Mouse (Mus musculus): ENCODE measurements at regions not wholly inside any gene's neighbourhood (a gene's known extent, or its start where the extent isn't known, plus 50 kb on each side); places are given as distances from the start of the nearest gene placed in this dataset.

DNA sequence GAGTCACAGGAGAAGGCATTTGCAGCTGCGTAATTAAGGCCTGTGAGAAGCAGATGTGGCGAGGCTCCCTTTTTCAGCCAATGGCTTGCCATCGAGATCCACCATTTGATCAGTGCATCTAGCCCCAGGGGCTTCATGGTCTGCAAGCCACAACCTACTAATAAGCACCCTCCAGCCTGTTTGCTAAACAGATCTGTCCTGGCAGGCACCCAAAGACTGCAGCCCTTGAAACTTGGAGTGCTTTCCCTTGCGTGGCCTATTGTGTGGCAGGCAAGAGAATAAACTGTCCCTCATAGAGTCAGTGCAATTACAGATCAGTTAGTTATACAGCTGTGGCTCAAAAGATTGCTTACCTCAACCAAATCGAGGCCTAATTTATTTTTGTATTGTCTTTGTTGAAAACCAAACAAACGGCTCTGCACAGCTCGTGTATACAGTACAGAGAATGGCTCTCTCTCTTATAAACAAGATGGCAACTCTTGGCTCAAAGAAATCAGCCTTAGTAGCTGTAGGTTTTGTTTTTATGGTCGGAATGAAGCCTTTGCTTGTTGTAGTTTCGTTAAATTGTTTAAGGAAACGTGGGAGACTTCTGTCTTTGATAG, 195.9 kb upstream of the Satb2 start:
- no peak for DNase-seq (ENCODE audit: extremely low spot score, low spot score)

DNA sequence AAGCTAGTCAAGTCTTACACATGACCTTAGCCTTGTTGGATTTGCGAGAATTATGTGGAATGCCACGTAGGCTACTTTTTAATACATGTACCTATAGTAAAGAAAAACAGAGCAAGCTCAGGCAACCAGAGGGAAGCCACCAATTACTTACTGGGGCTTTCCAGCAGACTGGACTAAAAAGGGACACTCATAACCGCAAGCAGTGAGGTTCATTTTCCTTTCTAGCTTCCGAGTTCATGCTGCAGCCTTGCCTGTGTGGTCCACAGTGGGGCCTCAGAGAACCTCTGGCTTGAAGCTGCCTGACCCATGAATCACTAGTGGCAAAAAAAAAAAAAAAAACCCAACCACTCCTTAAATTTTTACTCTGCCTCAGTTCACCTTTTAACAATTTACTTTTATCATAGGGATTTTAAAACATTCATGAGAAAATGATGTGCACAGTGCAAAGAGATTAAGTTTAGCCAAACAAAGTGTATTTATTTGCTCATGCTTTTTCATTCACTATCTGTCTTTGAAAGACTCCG, 188.6 kb upstream of the 1700066M21Rik start:
- DNase-seq (ENCODE audit: extremely low spot score, low spot score), result no peak

DNA sequence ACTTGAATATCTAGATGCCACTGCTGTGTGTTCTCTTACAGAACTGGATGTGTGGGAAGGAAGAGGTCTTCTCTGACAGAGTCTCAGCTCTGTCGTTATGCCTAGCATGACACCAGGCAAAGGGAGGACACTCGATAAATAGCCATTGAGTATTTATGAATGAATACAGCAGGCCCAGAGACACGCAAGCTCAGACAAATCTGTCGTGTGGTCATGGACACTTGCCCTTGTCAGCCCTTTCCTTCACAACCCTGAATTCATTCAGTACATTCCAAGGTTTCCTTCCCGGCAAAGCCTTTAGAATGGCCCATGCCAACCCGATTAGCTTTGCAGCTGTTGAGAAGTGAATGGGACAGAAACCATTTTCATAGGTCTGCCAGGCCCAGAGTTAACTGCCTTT, 176.1 kb upstream of the 1700066M21Rik start:
- DNase-seq (ENCODE audit: extremely low spot score, low spot score), result no peak

DNA sequence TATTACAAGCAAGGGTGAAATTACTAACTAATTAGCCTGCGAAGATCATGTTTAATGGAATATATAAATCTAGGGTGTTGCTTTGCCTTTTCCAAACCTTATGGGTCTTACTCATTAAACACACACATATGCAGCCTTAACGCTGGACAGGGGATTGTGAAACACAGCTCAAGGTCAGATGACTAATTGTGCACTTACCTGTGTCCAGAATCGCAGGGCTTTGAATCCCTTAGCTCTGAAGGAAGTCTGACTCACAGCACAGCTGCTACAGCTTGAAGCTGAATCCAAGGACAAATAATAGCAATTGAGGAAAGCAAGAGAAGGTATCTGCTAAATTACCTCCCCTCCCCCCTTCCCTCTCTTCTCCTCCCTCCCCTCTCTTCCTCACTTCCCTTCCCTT, 173.1 kb upstream of the 1700066M21Rik start:
- no peak for DNase-seq (ENCODE audit: extremely low spot score, low spot score)

DNA sequence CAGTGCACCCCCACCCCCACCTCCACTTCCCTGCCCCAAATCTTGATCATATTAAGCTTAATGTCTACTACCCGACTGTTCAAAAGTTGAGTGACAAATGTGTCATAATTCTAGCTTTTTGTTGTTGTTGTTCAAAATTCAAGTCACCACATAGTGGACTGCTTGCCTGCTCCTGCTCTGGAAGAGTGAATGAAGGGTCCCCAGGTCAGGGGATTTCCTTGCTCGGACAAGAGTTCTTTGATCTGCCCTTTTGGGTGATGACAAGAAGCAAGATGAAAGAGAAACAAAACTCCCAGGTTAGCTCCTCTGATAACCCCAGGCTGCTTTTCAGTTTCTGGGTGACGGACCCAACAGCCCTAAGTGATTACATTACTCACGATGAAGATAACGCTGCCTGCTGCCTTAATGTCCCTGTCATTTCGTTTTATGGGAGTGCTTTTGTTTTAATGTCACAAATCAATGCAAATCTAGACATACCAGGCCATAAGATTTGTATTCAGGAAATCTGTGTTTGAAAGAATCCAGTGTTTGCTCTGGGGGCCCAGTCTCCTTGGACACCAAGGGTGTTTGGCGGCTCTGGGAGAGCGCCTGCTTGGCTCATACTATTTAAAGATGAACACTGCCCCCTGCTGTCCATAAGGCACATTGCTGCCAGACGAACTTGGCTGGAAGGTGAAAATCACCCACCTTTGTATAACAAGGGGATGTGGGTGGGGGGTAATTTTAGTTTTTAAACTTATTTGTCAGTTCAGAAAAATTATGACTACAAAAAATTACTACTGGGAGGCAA, 172.0 kb upstream of the 1700066M21Rik start:
- peak; percentile 73 for DNase-seq (ENCODE audit: extremely low spot score, low spot score)

DNA sequence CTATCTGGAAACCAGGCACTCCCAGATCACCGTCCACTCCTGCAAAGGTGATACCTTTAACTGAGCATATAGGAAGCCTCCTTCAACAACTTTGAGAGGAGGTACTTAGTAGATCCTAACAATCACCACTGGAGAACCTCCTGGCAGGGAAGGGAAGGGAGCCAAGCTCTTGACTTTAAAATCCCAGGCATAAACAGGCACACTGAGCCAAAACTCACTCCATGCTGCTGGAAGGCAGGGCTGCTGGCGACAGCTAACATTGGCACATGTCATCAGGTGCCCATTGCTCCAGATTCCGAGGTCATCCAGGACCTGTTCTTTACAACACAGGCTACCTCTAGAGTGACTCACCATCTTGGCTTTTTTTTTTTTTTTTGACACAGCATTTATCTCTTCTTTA, 170.9 kb upstream of the 1700066M21Rik start:
- no peak for DNase-seq (ENCODE audit: extremely low spot score, low spot score)

DNA sequence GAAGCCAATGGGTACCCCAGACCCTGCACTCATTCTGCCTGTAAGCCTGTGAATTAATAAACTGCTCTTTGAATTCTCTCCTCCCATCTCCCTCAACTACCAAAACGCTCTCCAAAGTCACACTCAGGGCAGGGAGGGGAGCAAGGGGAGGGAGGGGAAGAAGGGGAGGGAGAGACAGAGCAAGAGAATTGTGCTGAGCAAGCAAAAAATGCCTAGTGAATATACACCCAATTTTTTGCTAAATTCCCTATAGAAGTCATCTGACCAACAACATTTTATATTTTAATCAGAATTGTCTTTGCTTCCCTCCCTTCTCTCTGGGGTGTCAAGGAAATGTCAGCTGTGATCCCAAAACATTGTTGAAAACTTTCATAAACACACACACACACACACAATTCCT, 170.5 kb upstream of the 1700066M21Rik start:
- DNase-seq (ENCODE audit: extremely low spot score, low spot score), result no peak

DNA sequence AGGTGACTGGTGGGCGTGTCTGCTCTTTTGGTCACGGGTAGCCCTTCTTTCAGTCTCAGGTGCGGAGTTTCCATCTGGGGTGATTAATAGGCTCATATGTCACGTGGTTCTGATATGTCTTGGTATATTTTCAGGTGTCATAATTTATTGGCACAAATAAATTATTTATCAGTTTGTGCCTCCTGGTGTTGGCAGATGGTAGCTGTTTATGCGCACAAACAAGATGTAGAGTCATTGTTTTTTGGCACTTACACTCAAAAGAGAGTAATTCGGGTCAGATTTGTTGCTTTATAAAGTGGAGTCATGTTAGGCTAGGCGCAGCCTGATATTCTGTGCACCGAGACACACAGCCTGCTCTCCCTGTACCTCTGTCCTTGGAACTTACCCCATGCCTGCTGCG, 169.0 kb upstream of the 1700066M21Rik start:
- no peak for DNase-seq (ENCODE audit: extremely low spot score, low spot score)

DNA sequence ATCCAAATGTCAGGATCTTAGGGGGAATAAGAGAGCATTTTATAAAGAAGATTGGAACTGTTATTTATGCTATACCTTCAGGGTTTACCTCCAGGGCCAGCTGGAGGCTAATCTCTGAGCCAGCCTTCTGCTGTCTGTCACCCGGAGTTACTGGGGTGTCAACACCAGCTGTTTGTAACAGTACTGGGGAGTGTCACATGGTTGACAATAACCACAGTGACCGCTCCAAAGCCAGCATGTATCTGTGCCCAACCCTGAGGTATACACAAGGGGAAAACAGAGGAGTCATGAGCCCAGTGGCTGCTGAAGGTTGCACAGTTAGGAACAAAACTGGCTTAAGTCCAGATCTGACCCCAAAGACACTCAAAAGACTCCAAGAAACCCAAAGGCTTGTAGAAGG, 168.1 kb upstream of the 1700066M21Rik start:
- DNase-seq (ENCODE audit: extremely low spot score, low spot score), result no peak

DNA sequence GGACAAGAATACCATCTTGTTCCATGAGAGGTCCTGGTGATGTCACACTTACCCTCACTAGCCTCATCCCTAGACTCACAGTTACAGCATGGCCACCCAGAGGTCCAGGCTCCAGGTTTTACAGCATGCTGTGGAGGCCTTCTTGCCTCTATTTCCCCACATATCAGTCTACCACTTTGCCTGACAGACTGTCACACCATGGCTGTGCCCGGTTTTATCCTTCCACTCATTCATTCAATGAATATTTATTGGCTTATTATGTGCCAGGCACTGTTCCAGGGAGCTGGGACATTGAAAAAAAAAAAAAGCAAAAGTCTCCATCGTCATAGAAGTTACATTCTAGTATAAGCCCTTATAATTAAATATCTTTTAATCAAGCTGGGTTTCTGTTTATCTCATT, 166.4 kb upstream of the 1700066M21Rik start:
- DNase-seq (ENCODE audit: extremely low spot score, low spot score), result no peak

DNA sequence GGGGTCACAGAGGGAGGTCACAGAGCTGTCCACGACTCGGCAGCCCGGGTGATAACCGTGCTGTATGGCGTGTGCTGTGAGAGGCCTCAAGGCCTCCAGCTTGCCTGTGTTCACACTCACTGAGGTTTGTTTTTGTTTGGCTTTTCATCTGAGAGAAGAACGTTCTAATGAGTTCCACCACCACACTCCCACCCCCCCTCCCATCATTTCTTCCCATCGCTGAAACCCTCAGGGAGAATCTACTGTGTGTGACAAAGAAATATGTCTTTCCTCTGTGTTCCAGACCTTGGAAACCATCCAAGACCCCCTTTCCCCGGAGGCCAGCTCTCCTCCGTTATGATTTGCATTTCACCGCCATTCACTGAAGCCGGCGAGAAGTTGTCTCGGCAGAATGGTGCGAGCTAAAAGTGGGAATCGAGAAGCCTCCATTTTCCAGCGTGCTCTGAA, 164.0 kb upstream of the 1700066M21Rik start:
- DNase-seq (ENCODE audit: extremely low spot score, low spot score), result no peak

DNA sequence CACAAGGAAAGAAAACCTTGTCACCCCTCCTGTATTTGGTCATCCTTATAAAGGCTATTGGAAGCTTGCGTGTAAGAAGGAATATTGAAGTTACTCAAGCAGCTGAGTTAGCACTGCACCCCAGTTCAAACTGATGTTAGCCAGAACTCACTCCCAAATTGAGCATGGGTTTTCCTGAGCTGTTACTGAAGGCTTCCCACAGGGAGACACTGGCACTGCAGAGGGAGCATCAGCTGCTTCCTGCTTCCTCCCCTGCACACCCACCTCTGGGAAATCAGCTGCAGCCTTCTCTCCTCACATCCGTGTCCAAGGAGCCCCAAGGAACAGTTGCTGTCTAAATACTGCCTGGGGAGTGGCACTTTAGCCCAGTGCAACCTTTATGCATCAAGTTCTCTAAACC, 163.2 kb upstream of the 1700066M21Rik start:
- no peak for DNase-seq (ENCODE audit: extremely low spot score, low spot score)

DNA sequence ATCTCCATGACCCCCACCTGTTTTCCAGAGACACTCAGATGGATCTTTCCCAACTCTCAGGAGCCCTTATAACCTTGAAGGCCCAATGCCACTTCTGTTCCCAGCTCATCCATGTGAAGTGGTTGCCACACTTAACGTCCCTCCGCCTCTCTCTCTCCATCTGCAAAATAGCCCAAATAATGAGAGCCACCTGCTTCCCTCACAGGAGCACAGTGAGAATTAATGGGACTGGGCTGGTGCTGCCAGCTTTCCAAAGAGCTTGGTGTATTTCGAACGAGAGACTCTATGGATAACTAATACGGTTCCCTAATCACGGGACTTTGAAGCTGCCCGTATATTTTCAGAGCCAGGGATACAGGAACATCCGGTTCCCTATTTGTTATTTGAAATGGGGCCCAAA, 159.8 kb upstream of the 1700066M21Rik start:
- DNase-seq (ENCODE audit: extremely low spot score, low spot score), result no peak

DNA sequence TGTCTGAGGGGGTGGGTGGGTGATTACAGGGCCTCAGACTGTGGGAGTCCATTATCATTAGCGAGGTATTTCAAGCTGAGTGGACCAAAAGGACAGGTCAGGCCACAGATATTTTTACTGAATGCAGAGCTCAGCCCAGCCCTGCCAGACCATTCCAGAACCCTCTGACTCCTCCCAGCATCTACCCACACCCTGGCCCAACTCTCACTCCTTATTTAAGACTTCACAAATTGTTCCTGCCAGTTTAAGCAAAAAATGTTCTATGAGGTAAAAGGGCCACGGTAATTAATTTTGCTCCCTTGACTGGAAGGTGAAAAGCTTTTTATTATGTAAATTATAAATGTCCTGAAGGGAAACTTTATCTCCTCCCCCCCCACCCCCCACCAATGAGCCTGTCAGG, 159.3 kb upstream of the 1700066M21Rik start:
- DNase-seq (ENCODE audit: extremely low spot score, low spot score), result no peak

DNA sequence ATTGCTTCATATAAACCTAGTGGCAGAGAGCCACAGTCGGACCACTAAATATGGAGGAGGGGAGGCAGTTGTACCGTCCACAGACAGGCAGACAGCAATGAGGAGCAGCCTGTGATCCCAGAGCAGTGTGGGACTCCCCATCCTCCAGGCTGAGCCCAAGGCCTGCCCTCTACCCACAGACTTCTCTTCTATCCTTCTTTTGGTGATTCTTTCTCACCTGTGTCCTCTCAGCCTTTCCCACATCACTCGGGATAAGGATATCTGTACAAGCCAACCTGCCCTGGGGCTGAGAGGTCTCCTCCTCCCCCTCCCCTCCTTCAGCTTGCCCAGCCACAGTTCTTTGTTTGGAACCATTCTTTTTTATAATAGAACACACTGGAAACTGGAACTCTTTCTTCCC, 158.8 kb upstream of the 1700066M21Rik start:
- DNase-seq (ENCODE audit: extremely low spot score, low spot score), result no peak

DNA sequence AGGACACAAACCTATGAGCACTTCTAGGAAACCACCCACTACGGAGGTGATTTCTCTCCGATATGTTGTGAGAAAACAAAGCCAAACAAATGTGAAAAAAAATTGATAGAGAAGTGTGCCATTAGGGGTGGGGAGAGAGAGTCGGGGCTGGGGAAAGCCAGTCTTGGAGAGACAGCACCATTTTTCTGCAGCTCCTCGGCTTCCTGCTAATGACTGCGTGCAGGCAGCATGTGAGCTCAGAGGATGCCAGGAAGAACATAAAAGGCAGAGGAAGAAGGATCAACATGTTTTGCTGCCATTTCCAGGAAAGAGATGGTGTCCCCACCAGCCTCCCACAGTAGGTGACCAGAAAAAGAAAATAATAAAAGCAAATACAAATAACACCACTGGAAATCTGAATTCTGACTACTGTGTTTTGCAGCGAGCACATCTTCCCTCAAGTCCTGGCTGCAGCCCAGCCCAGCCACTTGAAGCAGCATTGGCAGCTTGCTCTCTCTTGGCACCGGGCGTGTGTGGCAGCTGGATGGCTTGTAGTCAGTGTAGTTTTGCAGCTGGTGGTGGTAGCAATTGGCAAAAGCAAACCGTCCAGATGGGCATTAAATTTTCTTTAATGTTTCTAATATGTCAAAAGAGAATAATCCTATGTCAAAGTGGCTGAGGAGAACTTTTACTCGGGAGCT, 152.9 kb upstream of the 1700066M21Rik start:
- DNase-seq (ENCODE audit: extremely low spot score, low spot score), result no peak

DNA sequence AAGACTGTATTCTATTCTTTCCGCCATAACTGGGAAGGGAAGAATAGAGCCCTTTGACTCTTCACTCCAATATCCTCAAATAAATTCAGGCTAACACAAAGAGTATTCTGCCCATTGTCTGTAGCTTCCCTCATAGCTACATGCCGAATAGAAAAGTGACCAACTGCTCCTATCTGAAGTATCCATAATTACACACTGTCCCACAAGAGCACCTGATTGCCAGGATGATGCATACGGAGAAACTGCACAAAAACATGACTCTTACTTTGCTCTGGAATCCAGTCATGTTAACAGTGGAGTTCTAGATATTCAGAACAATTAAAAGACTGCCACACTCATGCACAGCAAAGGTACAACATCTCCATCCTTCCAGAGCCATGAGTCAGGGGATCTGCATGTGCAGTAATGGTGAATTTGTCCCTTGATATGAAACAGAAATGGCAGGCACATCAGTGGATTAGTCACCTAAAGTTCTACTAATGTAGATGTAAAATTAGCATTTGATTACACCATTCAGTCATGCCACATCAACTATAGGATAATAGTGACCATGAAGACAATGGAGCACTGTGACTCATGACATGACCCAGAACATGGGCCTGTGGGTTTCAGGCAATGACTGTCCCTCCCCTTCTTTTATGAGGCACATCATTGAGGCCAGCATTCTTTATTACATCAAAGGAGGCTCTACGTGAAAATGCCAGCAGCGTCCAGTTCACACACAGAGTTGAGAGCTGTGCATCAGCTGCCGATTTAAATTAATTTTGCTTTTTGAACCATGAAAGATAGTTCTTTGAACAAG, 133.6 kb upstream of the 1700066M21Rik start:
- no peak for DNase-seq (ENCODE audit: extremely low spot score, low spot score)

DNA sequence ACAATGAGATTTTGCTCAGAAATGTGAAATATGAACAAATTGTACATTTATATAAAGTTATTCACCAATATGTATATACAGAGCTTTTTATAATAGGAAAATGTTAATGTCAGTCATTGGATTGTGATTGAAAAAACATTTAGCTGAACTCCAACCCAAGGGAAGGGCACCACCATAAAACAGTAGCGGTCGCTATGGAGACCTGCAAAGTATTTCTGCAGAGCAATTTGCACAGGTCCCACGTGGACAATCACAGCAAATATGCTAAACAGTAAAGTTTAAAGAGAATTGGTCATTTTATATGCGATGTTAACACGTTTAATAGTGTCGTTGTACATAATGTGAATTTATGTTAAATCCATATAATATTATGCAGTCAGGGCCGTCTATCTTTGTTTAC, 117.8 kb upstream of the 1700066M21Rik start:
- DNase-seq (ENCODE audit: extremely low spot score, low spot score), result no peak

DNA sequence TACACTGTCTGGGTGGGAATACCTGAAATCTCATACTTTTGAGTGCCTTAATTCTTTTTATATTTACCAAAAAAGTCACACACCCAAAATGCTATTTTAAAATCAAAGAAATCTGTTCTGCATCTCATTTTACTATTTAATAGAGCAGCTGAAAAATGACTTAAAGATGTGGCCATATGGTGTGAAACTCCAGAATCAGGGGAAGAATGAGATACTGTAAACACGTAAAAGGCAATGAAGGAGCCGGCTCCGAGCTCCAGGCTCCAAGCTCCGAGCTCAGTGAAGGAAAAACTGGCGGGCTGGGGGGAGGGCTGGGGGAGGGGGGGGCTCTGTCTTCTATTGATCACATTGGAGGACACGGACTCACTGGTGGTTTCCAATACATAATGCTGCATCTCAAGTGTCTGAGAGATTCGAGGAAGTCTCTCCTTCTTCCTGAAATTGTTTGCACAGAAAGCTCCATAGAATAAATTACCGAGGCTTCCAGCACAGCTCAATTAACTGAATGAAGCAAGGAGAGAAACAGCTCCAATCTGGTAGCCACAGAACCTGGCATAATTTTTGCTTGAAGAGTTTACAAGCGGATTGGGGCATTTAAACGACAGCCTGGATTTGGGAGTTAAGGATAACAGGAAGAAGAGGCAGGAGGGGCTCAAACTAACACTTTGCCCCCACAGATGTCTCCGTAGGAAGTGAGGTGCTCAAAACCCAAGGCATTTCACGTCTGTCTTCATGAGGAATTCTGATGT, 112.2 kb upstream of the 1700066M21Rik start:
- DNase-seq (ENCODE audit: extremely low spot score, low spot score), result no peak

DNA sequence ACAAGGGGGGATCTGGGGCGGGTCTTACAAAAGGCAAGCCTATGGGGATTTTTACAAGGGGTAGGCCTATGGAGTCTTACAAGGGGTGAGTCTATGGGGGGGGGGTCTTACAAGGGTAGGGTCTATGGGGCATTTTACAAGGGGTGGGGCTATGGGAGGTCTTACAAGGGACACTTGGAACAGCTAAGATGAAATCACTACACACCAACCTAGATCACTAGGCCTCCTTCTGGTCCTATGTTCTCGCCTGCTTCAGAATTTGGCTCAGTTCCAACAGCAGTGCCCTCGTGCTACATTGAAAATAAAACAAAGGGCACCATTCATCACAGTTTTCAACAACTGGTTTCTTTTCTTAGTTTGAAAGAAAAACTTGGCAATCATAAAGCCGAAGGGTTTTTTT, 110.7 kb upstream of the 1700066M21Rik start:
- no peak for DNase-seq (ENCODE audit: extremely low spot score, low spot score)

DNA sequence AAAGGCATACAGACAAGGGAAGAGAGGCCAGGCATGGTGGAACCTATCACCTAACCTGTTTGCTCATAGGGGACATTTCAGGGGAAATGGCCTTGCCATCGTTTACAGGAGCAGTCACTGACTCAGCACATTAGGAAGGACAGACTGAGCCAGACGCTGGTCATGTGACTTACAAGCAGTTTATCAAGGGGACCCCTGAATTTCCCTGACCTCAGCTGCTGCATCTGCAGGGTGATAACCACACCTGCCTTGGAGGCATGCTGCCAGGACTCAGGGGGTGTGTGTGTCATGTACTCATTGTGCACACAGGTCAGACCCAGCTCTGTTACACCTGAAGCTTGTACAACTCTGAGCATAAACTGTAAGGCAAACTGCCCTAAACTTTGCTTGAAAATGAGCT, 109.6 kb upstream of the 1700066M21Rik start:
- DNase-seq (ENCODE audit: extremely low spot score, low spot score), result no peak
